Comparison of ENCODE assay signal across 10 mouse cellular contexts in genomic region chr17:46521174-46521573, GRCm38 (mm10). TPM values are rescaled to one million over a fixed set of nuclear protein-coding genes. Genes with fewer than 3 reads are reported as not detected.
DNase-seq lines count a peak whose midpoint lies in the region; ATAC-seq lines count a peak whose summit lies in the region.
"Had no signal": no experiment of that assay in that cellular context is flagged by ENCODE, and none has a peak within 500 bp of the region (broad histone marks: within the 10 kb centered on the region; RNA-seq: fewer than 3 reads in every experiment).

No protein-coding gene starts in this region.

- peak overlapping the region; percentile 57 for H3K4me2 ChIP-seq in heart, embryonic 14.5 days (ENCODE audit: low read length)
- peak overlapping the region; percentile 42; the same call in 1 of the 2 replicates for H3K4me2 ChIP-seq in embryonic facial prominence, embryonic 14.5 days (ENCODE audit: low read depth, low read length)
- H3K4me2 ChIP-seq in stomach, embryonic 14.5 days (replicated peaks; ENCODE audit: low read depth, low read length): peak overlapping the region; percentile 7; the same call in 1 of the 2 replicates

- no peak for DNase-seq in heart, adult 11 months
- DNase-seq in embryonic facial prominence, embryonic 14.5 days (ENCODE audit: low spot score): no peak
- DNase-seq in retina, postnatal 1 day: no peak
- DNase-seq in gastrocnemius, postnatal 4 days (ENCODE audit: low spot score in 2 of 2): no peak
- DNase-seq: forebrain, postnatal 0 days had no signal

- peaks cover 9 to 11% of the 10 kb centered on the region in 2 experiments; a peak in 3 of 4 replicates for H3K4me1 ChIP-seq in heart, embryonic 14.5 days (ENCODE audit: control insufficient read depth in 2 of 2, insufficient read depth in 2 of 2, low read length in 2 of 2)
- H3K4me1 ChIP-seq in megakaryocyte, embryonic 14.5 days: peaks cover 24% of the 10 kb centered on the region
- H3K4me1 ChIP-seq in embryonic facial prominence, embryonic 14.5 days (ENCODE audit: control insufficient read depth, insufficient read depth, low read length): no peaks in the 10 kb centered on the region
- peaks cover 4% of the 10 kb centered on the region; the same call in 1 of the 2 replicates for H3K4me1 ChIP-seq in stomach, embryonic 14.5 days (ENCODE audit: control insufficient read depth, insufficient read depth, low read length)

- peaks cover 6% of the 10 kb centered on the region; the same call in 1 of the 2 replicates for H3K27me3 ChIP-seq in heart, embryonic 14.5 days (ENCODE audit: control insufficient read depth, insufficient read depth, low read length)
- H3K27me3 ChIP-seq in megakaryocyte, embryonic 14.5 days (replicated peaks): peaks cover 41% of the 10 kb centered on the region
- H3K27me3 ChIP-seq in embryonic facial prominence, embryonic 14.5 days (replicated peaks; ENCODE audit: control insufficient read depth, insufficient read depth, low read length): peaks cover 6% of the 10 kb centered on the region; the same call in 1 of the 2 replicates
- no peaks in the 10 kb centered on the region for H3K27me3 ChIP-seq in stomach, embryonic 14.5 days (ENCODE audit: control insufficient read depth, insufficient read depth, low read length)

- H3K4me3 ChIP-seq in heart, embryonic 14.5 days (ENCODE audit: control insufficient read depth in 1 of 2, insufficient read depth in 1 of 2, low read depth in 1 of 2, low read length in 2 of 2): peak overlapping the region in 1 of 2 experiments; percentile 25; a peak in 1 of 4 replicates
- peak overlapping the region; percentile 83 for H3K4me3 ChIP-seq in megakaryocyte, embryonic 14.5 days (replicated peaks)
- H3K4me3 ChIP-seq in embryonic facial prominence, embryonic 14.5 days (ENCODE audit: low read depth, low read length): 0 out of 2 replicates have a peak overlapping the region, but pooled peaks have one; percentile 31
- no peak overlapping the region for H3K4me3 ChIP-seq in stomach, embryonic 14.5 days (ENCODE audit: low read depth, low read length)

- H3K36me3 ChIP-seq in heart, embryonic 14.5 days (ENCODE audit: control insufficient read depth, insufficient read depth, low read length): peaks cover 3% of the 10 kb centered on the region; the same call in 1 of the 2 replicates
- H3K36me3 ChIP-seq in megakaryocyte, embryonic 14.5 days (replicated peaks; ENCODE audit: low read length): peaks cover 11% of the 10 kb centered on the region
- 0 out of 2 replicates have a peak, but pooled peaks cover 3% of the 10 kb centered on the region for H3K36me3 ChIP-seq in embryonic facial prominence, embryonic 14.5 days (ENCODE audit: control insufficient read depth, insufficient read depth, low read length)
- no peaks in the 10 kb centered on the region for H3K36me3 ChIP-seq in stomach, embryonic 14.5 days (ENCODE audit: control insufficient read depth, insufficient read depth, low read length)

- no peaks in the 10 kb centered on the region for H3K9me3 ChIP-seq in heart, embryonic 14.5 days (ENCODE audit: control insufficient read depth, low read length)
- H3K9me3 ChIP-seq in megakaryocyte, embryonic 14.5 days: 0 out of 2 replicates have a peak, but pooled peaks cover 4% of the 10 kb centered on the region
- H3K9me3 ChIP-seq in embryonic facial prominence, embryonic 14.5 days (ENCODE audit: control insufficient read depth, low read length): no peaks in the 10 kb centered on the region
- H3K9me3 ChIP-seq in stomach, embryonic 14.5 days (ENCODE audit: control insufficient read depth, low read depth, low read length): no peaks in the 10 kb centered on the region

- H3K9ac ChIP-seq in heart, embryonic 14.5 days (ENCODE audit: low read length): peak overlapping the region; percentile 58
- H3K9ac ChIP-seq in embryonic facial prominence, embryonic 14.5 days (ENCODE audit: low read depth, low read length): peak overlapping the region; percentile 41
- H3K9ac ChIP-seq in stomach, embryonic 14.5 days (replicated peaks; ENCODE audit: low read depth, low read length): 0 out of 2 replicates have a peak overlapping the region, but pooled peaks have one; percentile 10
- H3K9ac ChIP-seq: forebrain, postnatal 0 days had no signal

- 61% methylated on average over 9 of the region's 9 CpGs for WGBS in heart, embryonic 14.5 days
- 72% methylated on average over 9 of the region's 9 CpGs for WGBS in embryonic facial prominence, embryonic 14.5 days
- 73% methylated on average over 9 of the region's 9 CpGs for WGBS in stomach, embryonic 14.5 days

- ATAC-seq in heart, embryonic 14.5 days (ENCODE audit: insufficient number of reproducible peaks, insufficient read depth, low FRiP score, low read depth): no peak
- ATAC-seq in megakaryocyte, adult 5-6 weeks (ENCODE audit: poor library complexity, severe bottlenecking): no peak
- no peak for ATAC-seq in embryonic facial prominence, embryonic 14.5 days (ENCODE audit: low read depth)
- ATAC-seq in stomach, embryonic 14.5 days (ENCODE audit: insufficient number of reproducible peaks, insufficient read depth, low FRiP score, low read depth): no peak

- no peak overlapping the region for H3K27ac ChIP-seq in heart, embryonic 14.5 days (replicated peaks in 1 of 2; ENCODE audit: control insufficient read depth in 1 of 2, insufficient read depth in 1 of 2, low read depth in 2 of 2, low read length in 2 of 2)
- H3K27ac ChIP-seq in embryonic facial prominence, embryonic 14.5 days (replicated peaks; ENCODE audit: low read depth, low read length): no peak overlapping the region
- no peak overlapping the region for H3K27ac ChIP-seq in stomach, embryonic 14.5 days (ENCODE audit: low read length)

RNA-seq across cellular contexts. Expression of gene Dnph1, which starts 24.7 kb away (rescaled TPM):
- polyA plus RNA-seq in heart, embryonic 14.5 days (2014; fragmentation: Nextera tagmentation; extraction: Ambion mirVana): 25.8 and 26.4 TPM in 2 replicates
- polyA plus RNA-seq in megakaryocyte, embryonic 14.5 days (2012; ENCODE audit: insufficient read depth, low replicate concordance): 6.5 and 14.6 TPM in 2 replicates
- 10.1 and 10.4 TPM in 2 replicates for total RNA-seq in megakaryocyte, adult 5-6 weeks (2015)
- 4.3 and 5.9 TPM in 2 replicates for total RNA-seq in megakaryocyte, adult 5-6 weeks (2017)
- 34.5 and 36.9 TPM in 2 replicates for polyA plus RNA-seq in embryonic facial prominence, embryonic 14.5 days (2014; fragmentation: Nextera tagmentation; extraction: Ambion mirVana)
- 56.3 and 65.5 TPM in 2 replicates for polyA plus RNA-seq in stomach, embryonic 14.5 days (2014; fragmentation: Nextera tagmentation; extraction: Ambion mirVana)
- total RNA-seq in gastrocnemius, postnatal 4 days (2021): 1 to 10 TPM; 3.6 to 5.2 TPM

RNA-seq across cellular contexts. Expression of gene Cul9, which starts 25.0 kb away (rescaled TPM):
- polyA plus RNA-seq in heart, embryonic 14.5 days (2014; fragmentation: Nextera tagmentation; extraction: Ambion mirVana): 4.6 and 5.1 TPM in 2 replicates
- polyA plus RNA-seq in megakaryocyte, embryonic 14.5 days (2012; ENCODE audit: insufficient read depth, low replicate concordance): 2.4 and 6.0 TPM in 2 replicates
- total RNA-seq in megakaryocyte, adult 5-6 weeks (2015): 2.7 and 4.3 TPM in 2 replicates
- total RNA-seq in megakaryocyte, adult 5-6 weeks (2017): 1.7 and 4.4 TPM in 2 replicates
- polyA plus RNA-seq in embryonic facial prominence, embryonic 14.5 days (2014; fragmentation: Nextera tagmentation; extraction: Ambion mirVana): 5.5 and 6.0 TPM in 2 replicates
- 3.6 and 5.6 TPM in 2 replicates for polyA plus RNA-seq in stomach, embryonic 14.5 days (2014; fragmentation: Nextera tagmentation; extraction: Ambion mirVana)
- total RNA-seq in gastrocnemius, postnatal 4 days (2021): 10 to 100 TPM; 13.5 to 15.0 TPM

RNA-seq across cellular contexts. Expression of gene Ttbk1, which starts 33.7 kb away (rescaled TPM):
- polyA plus RNA-seq in heart, embryonic 14.5 days (2014; fragmentation: Nextera tagmentation; extraction: Ambion mirVana): 0.16 and 0.18 TPM in 2 replicates
- polyA plus RNA-seq in megakaryocyte, embryonic 14.5 days (2012; ENCODE audit: insufficient read depth, low replicate concordance): 0.06 and 0.60 TPM in 2 replicates
- total RNA-seq in megakaryocyte, adult 5-6 weeks (2015): not detected in 2 replicates
- total RNA-seq in megakaryocyte, adult 5-6 weeks (2017): 0.04 TPM in 1 of 2 replicates, not detected in the other
- 0.46 and 0.61 TPM in 2 replicates for polyA plus RNA-seq in embryonic facial prominence, embryonic 14.5 days (2014; fragmentation: Nextera tagmentation; extraction: Ambion mirVana)
- 0.25 and 0.27 TPM in 2 replicates for polyA plus RNA-seq in stomach, embryonic 14.5 days (2014; fragmentation: Nextera tagmentation; extraction: Ambion mirVana)
- total RNA-seq in gastrocnemius, postnatal 4 days (2021): 1 to 10 TPM in 1 of 2 experiments, under 1 TPM in 1; 0.60 to 1.2 TPM
- total RNA-seq: common myeloid progenitor, adult 5-6 weeks had no signal

RNA-seq across cellular contexts. Expression of gene Srf, which starts 34.8 kb away (rescaled TPM):
- 15.6 and 17.8 TPM in 2 replicates for polyA plus RNA-seq in heart, embryonic 14.5 days (2014; fragmentation: Nextera tagmentation; extraction: Ambion mirVana)
- 148 and 196 TPM in 2 replicates for polyA plus RNA-seq in megakaryocyte, embryonic 14.5 days (2012; ENCODE audit: insufficient read depth, low replicate concordance)
- 28.5 and 34.0 TPM in 2 replicates for total RNA-seq in megakaryocyte, adult 5-6 weeks (2015)
- total RNA-seq in megakaryocyte, adult 5-6 weeks (2017): 23.7 and 36.3 TPM in 2 replicates
- 10.5 and 14.0 TPM in 2 replicates for polyA plus RNA-seq in embryonic facial prominence, embryonic 14.5 days (2014; fragmentation: Nextera tagmentation; extraction: Ambion mirVana)
- polyA plus RNA-seq in stomach, embryonic 14.5 days (2014; fragmentation: Nextera tagmentation; extraction: Ambion mirVana): 12.2 and 15.7 TPM in 2 replicates
- 10 to 100 TPM; 81.5 to 84.4 TPM for total RNA-seq in gastrocnemius, postnatal 4 days (2021)

Comparison
In these comparisons a context has a peak if more than half of its experiments do, and no peak if none do; other contexts are left out.
1. H3K4me2 ChIP-seq: peak in every context shown above with its lines; median percentile 57 in heart, embryonic 14.5 days; 42 in embryonic facial prominence, embryonic 14.5 days; 7 in stomach, embryonic 14.5 days.